Mouse (Mus musculus): ENCODE data around the gene Mypop. TPM values are rescaled to one million over a fixed set of nuclear protein-coding genes. Genes with fewer than 3 reads are reported as not detected.

Gene Mypop
- total RNA-seq, 2 experiments from 2014 or later = 0.82 TPM; not detected in 1

GRCm38 (mm10) chr7:19012882-19013281, 21.8 kb downstream of the Mypop start:
- no peak for ATAC-seq (replicated peaks; ENCODE audit: poor library complexity, severe bottlenecking)

GRCm38 (mm10) chr7:19014452-19014851, 23.4 kb downstream of the Mypop start:
- no peak for ATAC-seq (replicated peaks; ENCODE audit: poor library complexity, severe bottlenecking)

- no peak for ATAC-seq (replicated peaks; ENCODE audit: poor library complexity, severe bottlenecking)
Observed at GRCm38 (mm10) chr7:19016042-19016441, 25.0 kb downstream of the Mypop start.

GRCm38 (mm10) chr7:19017909-19018308, 26.9 kb downstream of the Mypop start:
- no peak for ATAC-seq (replicated peaks; ENCODE audit: poor library complexity, severe bottlenecking)

- no peak for ATAC-seq (replicated peaks; ENCODE audit: poor library complexity, severe bottlenecking)
Observed at GRCm38 (mm10) chr7:19021048-19021447, 30.0 kb downstream of the Mypop start.

GRCm38 (mm10) chr7:19022189-19022958, 31.3 kb downstream of the Mypop start:
- no peak for ATAC-seq (replicated peaks; ENCODE audit: poor library complexity, severe bottlenecking)

GRCm38 (mm10) chr7:19023357-19023814, 32.3 kb downstream of the Mypop start, which contains the start of gene Foxa3:
TSS of gene Foxa3 (minus strand) at chr7:19023538.
- ATAC-seq (replicated peaks; ENCODE audit: poor library complexity, severe bottlenecking) = peak; percentile 12

- peak; percentile 83 for ATAC-seq (replicated peaks; ENCODE audit: poor library complexity, severe bottlenecking)
Observed at GRCm38 (mm10) chr7:19024096-19024506, 33.1 kb downstream of the Mypop start, which contains the start of gene Sympk. TSS of gene Sympk (plus strand) at chr7:19024377.

- ATAC-seq (replicated peaks; ENCODE audit: poor library complexity, severe bottlenecking) = peak; percentile 17
Observed at GRCm38 (mm10) chr7:19024581-19025255, 33.7 kb downstream of the Mypop start.

- ATAC-seq (replicated peaks; ENCODE audit: poor library complexity, severe bottlenecking) = peak; percentile 20; the same call in 1 of the 2 replicates
Observed at GRCm38 (mm10) chr7:19028067-19028466, 37.0 kb downstream of the Mypop start.

GRCm38 (mm10) chr7:19029084-19029653, 38.1 kb downstream of the Mypop start:
- ATAC-seq (replicated peaks; ENCODE audit: poor library complexity, severe bottlenecking) = peak; percentile 72

- no peak for ATAC-seq (replicated peaks; ENCODE audit: poor library complexity, severe bottlenecking)
Observed at GRCm38 (mm10) chr7:19031641-19032040, 40.6 kb downstream of the Mypop start.

GRCm38 (mm10) chr7:19044616-19045015, 53.6 kb downstream of the Mypop start:
- no peak for ATAC-seq (replicated peaks; ENCODE audit: poor library complexity, severe bottlenecking)

- ATAC-seq (replicated peaks; ENCODE audit: poor library complexity, severe bottlenecking) = no peak
Observed at GRCm38 (mm10) chr7:19046286-19047069, 55.4 kb downstream of the Mypop start.

- ATAC-seq (replicated peaks; ENCODE audit: poor library complexity, severe bottlenecking) = no peak
Observed at GRCm38 (mm10) chr7:19048006-19048527, 57.0 kb downstream of the Mypop start.

GRCm38 (mm10) chr7:19049252-19049651, 58.2 kb downstream of the Mypop start:
- no peak for ATAC-seq (replicated peaks; ENCODE audit: poor library complexity, severe bottlenecking)

GRCm38 (mm10) chr7:19050172-19050571, 59.1 kb downstream of the Mypop start:
- ATAC-seq (replicated peaks; ENCODE audit: poor library complexity, severe bottlenecking) = no peak

- ATAC-seq (replicated peaks; ENCODE audit: poor library complexity, severe bottlenecking) = no peak
Observed at GRCm38 (mm10) chr7:19051161-19051560, 60.1 kb downstream of the Mypop start.

All from granulocyte monocyte progenitor cell, adult 5-6 weeks (primary cell).